8 mouse cellular contexts compared by ENCODE assay signal in genomic region chrX:95195363-95196103, GRCm38 (mm10). TPM values are rescaled to one million over a fixed set of nuclear protein-coding genes. Genes with fewer than 3 reads are reported as not detected.
DNase-seq lines count a peak whose midpoint lies in the region; ATAC-seq and TF ChIP-seq lines count a peak whose summit lies in the region.

No protein-coding gene starts in this region.

- H3K4me3 ChIP-seq in gastrocnemius, adult 2 months = peak overlapping the region; percentile 71
- peak overlapping the region; percentile 27; the same call in 1 of the 2 replicates for H3K4me3 ChIP-seq in forebrain, embryonic 11.5 days (ENCODE audit: low read depth, low read length)
- H3K4me3 ChIP-seq in limb, embryonic 15.5 days = peak overlapping the region; percentile 45

- H3K27me3 ChIP-seq in forebrain, embryonic 11.5 days (ENCODE audit: control insufficient read depth, insufficient read depth, low read length) = no peaks in the 10 kb centered on the region
- H3K27me3 ChIP-seq in limb, embryonic 15.5 days = no peaks in the 10 kb centered on the region

- no peaks in the 10 kb centered on the region for H3K36me3 ChIP-seq in forebrain, embryonic 11.5 days (ENCODE audit: control insufficient read depth, insufficient read depth, low read length)
- no peaks in the 10 kb centered on the region for H3K36me3 ChIP-seq in limb, embryonic 15.5 days

- no peak for TF ChIP-seq CTCF in gastrocnemius, adult 2 months (IDR thresholded peaks at IDR 0.05)

- no peak for ATAC-seq in forebrain, embryonic 11.5 days (replicated peaks; ENCODE audit: low FRiP score)
- ATAC-seq in limb, embryonic 15.5 days (ENCODE audit: insufficient number of reproducible peaks, low FRiP score, low TSS enrichment, low read depth) = no peak
- ATAC-seq in megakaryocyte, adult 5-6 weeks (ENCODE audit: poor library complexity, severe bottlenecking) = no peak

- H3K4me1 ChIP-seq in forebrain, embryonic 11.5 days (replicated peaks; ENCODE audit: control insufficient read depth, insufficient read depth, low read length) = no peaks in the 10 kb centered on the region
- no peaks in the 10 kb centered on the region for H3K4me1 ChIP-seq in limb, embryonic 15.5 days

- no peak overlapping the region for H3K27ac ChIP-seq in gastrocnemius, adult 2 months
- no peak overlapping the region for H3K27ac ChIP-seq in forebrain, embryonic 11.5 days (ENCODE audit: low read depth, low read length)
- no peak overlapping the region for H3K27ac ChIP-seq in limb, embryonic 15.5 days

- intact Hi-C loops in gastrocnemius, adult 2 months (cut with DNase I) = no loop called here
- intact Hi-C loops in gastrocnemius, postnatal 14 days (cut with DNase I; ENCODE audit: low total_unique reads) = no loop called here

- WGBS in forebrain, embryonic 11.5 days = 66% methylated on average over 3 of the region's 3 CpGs
- WGBS in limb, embryonic 15.5 days = 35% methylated on average over 3 of the region's 3 CpGs

- no peaks in the 10 kb centered on the region for H3K9me3 ChIP-seq in forebrain, embryonic 11.5 days (ENCODE audit: control insufficient read depth, low read length)
- no peaks in the 10 kb centered on the region for H3K9me3 ChIP-seq in limb, embryonic 15.5 days

- H3K4me2 ChIP-seq in forebrain, embryonic 11.5 days (ENCODE audit: low read depth, low read length, severe bottlenecking) = peak overlapping the region; percentile 55; the same call in 1 of the 2 replicates
- peak overlapping the region; percentile 53 for H3K4me2 ChIP-seq in limb, embryonic 15.5 days

- DNase-seq in gastrocnemius, adult 2 months = no peak
- DNase-seq in gastrocnemius, postnatal 14 days = no peak
- DNase-seq in A20 (ENCODE audit: low read depth, low spot score) = peak; percentile 4
- DNase-seq in forebrain, embryonic 11.5 days (ENCODE audit: low spot score) = no peak
- DNase-seq in urinary bladder, postnatal 10 days (ENCODE audit: low spot score) = no peak
- DNase-seq in c-Kit-positive CD71-positive TER-119-positive erythroid progenitor cells, embryonic 14.5 days (ENCODE audit: low spot score) = no peak

- no peak overlapping the region for H3K9ac ChIP-seq in forebrain, embryonic 11.5 days (ENCODE audit: low read length)
- no peak overlapping the region for H3K9ac ChIP-seq in limb, embryonic 15.5 days

RNA-seq across cellular contexts. Expression of gene Arhgef9, which starts 1.1 kb away (rescaled TPM):
- 10 to 100 TPM; 11.6 to 15.4 TPM for total RNA-seq in gastrocnemius, adult 2 months (2021)
- total RNA-seq in gastrocnemius, postnatal 14 days (2021) = 10 to 100 TPM in 1 of 2 experiments, 1 to 10 TPM in 1; 9.6 to 11.9 TPM
- polyA plus RNA-seq in forebrain, embryonic 11.5 days (2014; fragmentation: Nextera tagmentation; extraction: Ambion mirVana) = 12.1 and 14.3 TPM in 2 replicates
- polyA plus RNA-seq in limb, embryonic 15.5 days (2015; fragmentation: Nextera tagmentation; extraction: Ambion mirVana) = 19.6 and 22.3 TPM in 2 replicates
- 0.31 and 0.93 TPM in 2 replicates for total RNA-seq in megakaryocyte, adult 5-6 weeks (2015)
- 0.11 and 0.12 TPM in 2 replicates for total RNA-seq in megakaryocyte, adult 5-6 weeks (2017)

Comparison
In these comparisons a context has a peak if more than half of its experiments do, and no peak if none do; other contexts are left out.
1. RNA of gene Arhgef9, which starts 1.1 kb away (total RNA-seq): 11.6 to 15.4 TPM in gastrocnemius, adult 2 months and 9.6 to 11.9 TPM in gastrocnemius, postnatal 14 days; 0.11 to 0.93 TPM in megakaryocyte, adult 5-6 weeks; every median in the first group is over 4 times any median in the second.
2. Peak in every context shown above with its lines, with median percentiles within 50 percentile points of each other: H3K4me3 ChIP-seq.